Mouse (Mus musculus) left cerebral cortex, adult 11 months (tissue): ENCODE measurements around the gene Iqgap2.
A peak's percentile ranks its signal among the peaks of the same experiment; 100 is the strongest.

Experiments used
- DNase-seq: peaks from one replicate; pipeline ENCODE4 v3.0.0; 2022; ENCODE audit warnings: low spot score

Iqgap2 gene

DNA sequence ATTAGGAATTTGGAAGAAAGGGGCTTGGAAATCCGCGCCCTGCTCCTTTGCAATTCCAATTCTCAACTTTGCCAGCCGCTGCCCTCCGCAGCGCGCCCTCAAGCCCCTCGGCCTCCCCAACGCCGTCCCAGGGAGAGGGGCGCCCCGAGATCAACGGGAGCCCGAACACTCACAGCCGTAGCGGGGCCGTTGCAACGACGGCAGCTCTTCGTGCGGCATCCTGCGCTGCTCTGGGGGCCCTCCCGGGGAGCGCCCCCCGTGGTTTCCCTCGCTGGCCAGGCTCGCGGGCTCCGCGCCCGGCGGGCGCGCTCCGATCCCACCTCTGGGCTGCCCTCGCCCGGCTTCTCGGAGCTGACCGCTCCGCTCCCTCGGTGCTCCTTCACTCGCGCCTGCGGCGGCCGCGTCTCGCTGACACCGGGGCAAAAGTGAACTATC, at the start of gene Iqgap2:
TSS of gene Iqgap2 (minus strand) at position 432 of the 435 bp plus-strand sequence.
- DNase-seq, result no peak

GRCm38 (mm10) chr13:95940811-95941210, 49.1 kb upstream of the Iqgap2 start:
- no peak for DNase-seq

DNA sequence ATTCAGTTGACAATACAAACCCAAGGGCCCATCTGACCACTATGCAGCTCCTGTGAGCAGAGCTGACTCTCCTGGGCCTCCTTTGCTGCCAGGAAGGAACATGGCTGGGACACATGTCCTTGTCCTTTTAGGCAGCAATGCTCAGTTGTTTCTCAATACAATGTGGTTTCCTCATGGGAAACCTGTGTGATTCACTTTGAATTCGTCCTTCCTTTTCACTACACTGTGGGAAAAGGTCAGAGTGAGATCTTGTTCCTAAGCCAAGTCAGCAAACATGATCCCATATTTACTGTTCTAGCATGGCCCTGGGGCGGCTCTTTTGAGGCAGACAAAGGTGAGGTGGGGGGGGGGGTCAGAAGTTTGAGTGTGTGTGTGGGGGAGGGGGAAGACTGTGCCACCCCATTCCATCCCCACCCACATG, 32.5 kb upstream of the Iqgap2 start:
- no peak for DNase-seq

GRCm38 (mm10) chr13:95922626-95923025, 30.9 kb upstream of the Iqgap2 start:
- no peak for DNase-seq

- no peak for DNase-seq
These were observed 27.0 kb upstream of the Iqgap2 start for GRCm38 (mm10) chr13:95918624-95919284.

GRCm38 (mm10) chr13:95913046-95913406, 21.3 kb upstream of the Iqgap2 start:
- DNase-seq, result no peak

DNA sequence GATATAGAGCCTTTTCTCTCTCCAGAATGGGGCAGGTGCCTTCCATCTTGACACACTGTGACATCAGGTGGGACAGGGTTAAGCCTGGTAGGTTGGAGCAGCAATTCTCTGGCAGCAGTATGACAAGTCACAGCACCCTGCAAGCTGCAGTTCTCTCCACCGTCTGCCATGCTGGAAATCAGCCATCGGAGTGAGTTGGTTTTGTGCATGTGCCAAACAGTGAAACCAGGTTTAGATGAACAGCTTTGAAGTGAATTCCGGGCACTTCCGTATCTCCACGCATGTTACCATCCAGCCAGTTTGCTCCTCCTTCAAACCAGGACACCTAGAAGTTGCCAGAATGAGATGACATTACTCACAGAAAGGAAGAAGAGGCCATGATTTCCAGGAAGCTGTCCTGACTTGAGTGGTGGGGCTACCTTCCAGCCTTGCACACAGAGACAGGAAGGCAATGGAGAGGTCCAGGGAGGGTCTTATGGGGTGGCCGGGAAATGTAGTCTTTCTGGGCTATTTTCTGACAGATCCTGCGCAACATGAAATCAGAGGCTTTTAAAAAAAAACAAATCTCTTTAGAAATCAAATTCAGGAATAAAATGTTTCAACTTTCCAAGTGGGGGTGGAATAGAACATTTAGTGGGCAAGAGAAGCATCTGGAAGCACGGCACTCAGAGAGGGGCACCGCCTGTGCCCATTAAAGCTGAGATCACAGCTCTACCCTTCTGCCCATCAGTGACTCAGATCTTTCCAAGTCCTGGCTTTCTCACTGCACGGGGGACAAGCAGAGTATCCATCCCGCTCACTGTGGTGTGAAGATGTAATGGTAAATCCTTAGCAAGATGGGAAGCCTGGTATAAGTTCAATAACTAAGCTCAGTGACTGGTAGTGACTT, 20.7 kb upstream of the Iqgap2 start:
- DNase-seq, result peak; percentile 35

GRCm38 (mm10) chr13:95910270-95910669, 18.5 kb upstream of the Iqgap2 start:
- DNase-seq, result no peak

DNA sequence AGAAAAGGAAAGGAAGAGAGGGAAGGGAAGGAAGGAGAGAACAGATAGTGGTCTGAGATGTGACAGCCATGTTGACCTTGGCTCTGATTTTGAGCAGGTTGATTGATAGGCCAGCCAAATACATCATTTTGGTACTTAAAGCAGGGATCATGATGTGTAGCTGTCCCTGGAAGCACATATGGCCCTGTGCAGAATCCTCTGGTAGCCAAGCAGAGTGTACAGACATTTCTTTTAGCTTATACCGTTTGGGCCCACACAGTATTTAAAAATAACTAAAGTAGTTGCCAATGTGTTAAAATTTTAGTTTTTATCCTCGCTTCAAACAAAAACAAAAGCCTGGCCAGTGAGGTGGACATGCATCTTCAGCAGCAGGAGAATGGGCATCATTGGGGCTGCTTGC, 17.5 kb upstream of the Iqgap2 start:
- no peak for DNase-seq

DNA sequence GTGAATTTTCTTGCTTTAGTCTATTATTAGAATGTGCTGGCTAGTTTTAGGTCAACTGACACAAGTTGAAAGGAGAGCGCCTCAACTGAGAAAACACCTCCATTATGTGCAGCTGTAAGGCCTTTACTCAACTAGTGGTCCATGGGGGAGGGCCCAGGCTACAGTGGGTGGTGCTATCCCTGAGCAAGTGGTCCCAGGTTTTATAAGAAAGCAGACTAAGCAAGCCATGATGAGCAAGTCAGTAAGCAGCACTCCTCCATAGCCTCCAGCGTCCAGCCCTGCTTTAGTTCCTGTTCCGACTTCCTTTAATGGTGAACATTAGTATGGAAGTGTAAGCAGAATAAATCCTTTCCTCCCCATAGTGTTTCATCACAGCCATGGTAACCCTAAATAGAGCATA, 11.0 kb upstream of the Iqgap2 start:
- no peak for DNase-seq

GRCm38 (mm10) chr13:95899885-95900650, 8.3 kb upstream of the Iqgap2 start:
- DNase-seq, result no peak

DNA sequence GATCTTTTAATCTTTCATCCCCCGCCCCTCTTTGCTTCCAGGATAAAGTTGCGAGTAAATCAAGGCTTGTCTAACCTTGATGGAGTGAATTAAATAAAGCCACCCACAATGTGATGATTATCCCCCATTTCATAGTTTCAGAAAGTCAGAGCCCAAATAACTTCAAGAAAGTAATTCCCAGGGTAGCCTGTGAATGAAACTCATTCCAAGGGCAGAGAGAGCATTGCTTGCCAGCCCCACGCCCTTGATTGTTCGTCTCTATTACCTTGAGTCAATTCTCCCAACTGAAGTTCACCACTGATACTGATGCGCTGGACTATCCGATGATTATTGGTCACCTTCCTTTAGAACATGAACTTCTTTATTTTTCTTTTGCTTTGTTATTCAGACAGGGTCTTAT, 4.8 kb upstream of the Iqgap2 start:
- DNase-seq, result no peak

DNA sequence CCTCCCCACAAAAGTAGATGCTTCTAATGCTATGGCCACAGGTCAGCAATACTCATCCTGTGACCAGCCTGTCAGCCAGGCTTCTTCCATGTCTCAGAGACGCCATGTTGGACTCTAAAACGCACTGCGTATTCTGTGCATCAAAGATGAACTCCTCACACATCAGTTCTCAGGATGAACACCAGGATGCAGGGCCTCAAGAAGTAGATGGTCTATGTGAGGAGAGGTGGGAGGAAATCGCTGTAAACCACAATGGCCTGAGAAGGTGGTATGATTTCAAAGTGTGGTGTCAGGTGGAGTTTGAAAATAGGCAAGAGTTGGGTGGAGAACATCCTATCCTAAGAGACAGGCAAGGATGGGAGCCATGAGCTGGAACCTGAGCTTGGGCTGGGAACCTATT, 1.4 kb upstream of the Iqgap2 start:
- no peak for DNase-seq

GRCm38 (mm10) chr13:95892611-95893145, 956 bp upstream of the Iqgap2 start:
- no peak for DNase-seq

DNA sequence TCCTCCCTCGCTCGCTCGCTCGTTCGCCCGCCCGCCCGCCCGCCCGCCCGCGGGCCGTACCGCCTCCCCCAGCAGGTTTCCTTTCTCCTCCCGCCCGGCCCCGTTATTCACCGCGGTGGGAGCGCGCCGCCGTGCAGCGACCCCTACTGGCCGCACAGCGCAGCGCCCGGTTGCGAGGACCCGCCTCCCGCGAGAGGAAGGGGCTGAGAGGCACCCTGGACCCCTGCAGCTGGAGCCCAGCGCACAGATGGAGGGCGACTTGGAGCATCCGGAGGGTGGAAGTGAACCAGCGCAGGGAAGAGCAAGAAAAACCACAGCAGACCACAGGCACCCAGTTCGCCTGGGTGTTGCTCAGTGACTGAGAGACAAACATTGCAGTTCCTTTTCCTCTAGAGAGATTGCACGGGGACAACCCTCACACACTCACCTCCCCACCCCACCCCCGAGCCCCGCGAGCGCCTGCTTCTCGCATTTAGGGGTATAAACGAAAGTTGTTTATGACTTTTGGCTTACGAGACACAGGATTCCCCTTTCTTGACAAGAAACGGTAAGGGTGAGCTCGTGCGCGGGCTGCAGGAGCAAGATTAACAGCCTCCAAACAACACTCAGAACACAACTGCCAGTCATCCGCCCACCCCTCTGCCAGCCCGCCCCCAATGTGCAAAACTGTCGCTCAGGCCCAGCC, 346 bp upstream of the Iqgap2 start:
- DNase-seq, result no peak

- no peak for DNase-seq
These were observed 761 bp downstream of the Iqgap2 start for GRCm38 (mm10) chr13:95890851-95891471.

DNA sequence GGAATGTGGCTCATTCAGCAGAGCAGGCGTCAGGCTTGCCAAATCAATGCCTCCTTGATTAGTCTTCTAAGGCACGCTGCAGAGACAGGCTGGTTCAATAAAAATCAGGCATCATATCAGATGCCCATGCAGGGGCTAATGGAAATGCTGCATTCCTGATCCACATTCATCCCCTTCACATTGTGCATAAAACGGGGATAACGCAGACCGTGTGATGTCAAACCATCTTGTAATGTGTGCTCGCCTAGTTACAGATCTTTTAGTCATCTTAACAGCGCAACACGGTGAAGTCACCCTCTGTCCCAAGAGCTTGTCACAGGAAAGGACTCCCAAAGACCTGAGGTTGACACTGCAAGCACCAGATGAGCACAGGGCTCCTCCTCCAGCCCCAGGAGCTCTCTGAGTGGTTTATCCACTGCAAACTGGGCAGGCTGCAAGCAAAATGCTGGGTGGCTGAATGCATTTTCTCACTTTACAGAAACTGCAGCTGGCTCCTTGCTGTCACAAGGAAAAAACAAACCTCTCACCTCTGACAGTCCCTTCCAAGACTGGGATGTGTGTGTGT, 1.7 kb downstream of the Iqgap2 start:
- no peak for DNase-seq

GRCm38 (mm10) chr13:95889366-95889765, 2.4 kb downstream of the Iqgap2 start:
- no peak for DNase-seq

DNA sequence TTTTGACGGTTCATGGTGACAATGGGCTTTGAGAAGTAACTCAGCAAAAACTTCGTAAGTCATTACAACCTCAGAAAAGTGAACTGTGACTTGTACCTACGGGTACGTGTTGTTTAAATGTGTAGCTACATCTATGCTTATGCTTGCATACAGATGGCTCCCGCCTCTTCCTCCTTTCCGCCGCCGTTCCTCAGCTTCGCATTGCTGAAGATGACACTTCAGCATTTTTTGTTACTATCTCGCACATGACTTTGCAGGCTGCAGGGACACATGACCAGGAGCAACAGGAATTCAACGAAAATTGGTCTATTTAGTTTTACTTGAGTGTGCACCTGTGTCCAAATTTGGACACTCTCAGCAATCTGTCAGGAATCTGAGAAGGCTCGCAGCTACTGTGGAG, 3.1 kb downstream of the Iqgap2 start:
- DNase-seq, result no peak

DNA sequence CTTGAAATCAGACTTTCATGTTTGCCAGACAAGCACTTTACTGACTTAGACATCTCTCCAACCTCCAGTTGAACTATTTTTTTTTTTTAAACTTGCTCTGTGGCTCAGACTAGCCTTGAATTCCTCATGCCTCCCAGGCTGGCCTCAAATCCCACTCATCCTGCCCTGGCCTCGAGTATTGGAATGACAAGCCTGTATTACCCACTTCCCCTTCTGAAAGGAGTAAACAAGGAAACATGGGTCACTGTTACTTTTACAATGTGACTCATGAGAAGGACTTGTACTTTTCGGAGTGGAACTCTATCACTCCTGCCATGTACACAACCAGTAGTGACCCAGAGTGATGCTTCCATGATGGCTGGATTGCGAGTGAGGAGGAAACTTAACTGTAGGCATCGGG, 3.6 kb downstream of the Iqgap2 start:
- DNase-seq, result no peak

GRCm38 (mm10) chr13:95887375-95887774, 4.3 kb downstream of the Iqgap2 start:
- no peak for DNase-seq
